Mouse (Mus musculus): Measurements from ENCODE around the gene Nudt2.
"Not testable (repeated sequence)": the region's sequence is repeated elsewhere in the genome, so short reads cannot be mapped to it uniquely, and the experiment has no call there.

Nudt2 gene

DNA sequence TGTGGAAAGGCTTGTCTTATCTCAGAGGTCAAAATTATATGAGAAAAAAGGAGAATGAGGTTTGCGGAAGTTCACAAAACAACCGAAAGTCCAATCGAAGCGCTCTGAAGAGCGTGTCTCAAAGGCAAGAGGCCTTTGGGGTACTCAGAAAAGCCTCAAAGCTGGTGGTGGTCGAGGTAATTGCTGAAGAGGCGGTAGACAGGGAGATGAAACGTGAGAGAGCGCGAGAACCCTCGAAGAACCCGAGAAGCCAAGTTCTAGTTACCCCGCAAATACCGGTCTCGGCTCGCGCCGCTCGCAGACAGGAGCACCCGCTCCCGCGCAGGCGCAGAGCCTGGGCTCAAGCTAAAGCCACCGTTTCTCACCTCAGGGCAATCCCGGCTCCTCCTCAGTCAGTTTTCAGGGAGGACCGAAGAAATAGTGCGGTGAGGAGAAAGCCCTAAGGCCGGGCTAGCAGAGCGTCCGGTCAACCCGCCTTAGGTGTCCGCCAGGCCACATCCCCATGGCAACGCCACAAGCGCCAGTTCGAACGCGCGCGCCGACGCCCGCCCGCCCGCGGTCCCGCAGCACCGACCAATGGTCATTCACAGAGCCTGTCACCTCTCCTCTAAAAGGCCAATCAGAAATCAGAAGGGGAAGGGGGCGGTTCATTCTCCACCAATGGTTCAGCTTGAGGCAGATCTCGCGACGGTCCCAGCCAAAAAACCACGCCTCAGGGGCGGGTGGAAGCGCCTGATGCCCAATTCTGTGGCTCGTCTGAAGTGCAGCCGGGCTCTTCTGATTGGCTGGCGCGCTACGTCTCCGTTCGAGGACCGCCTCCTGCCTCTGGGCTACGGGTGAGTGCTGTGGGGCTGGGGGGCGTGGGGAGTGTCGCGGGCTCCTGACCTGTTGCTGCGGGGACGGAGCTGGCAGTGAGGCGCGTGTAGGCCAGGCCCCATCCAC, at the start of gene Nudt2, which contains the start of gene Kif24:
Gene Nudt2, plus strand, starts transcription at position 807 of the 942 bp plus-strand sequence.
Gene Kif24, minus strand, starts transcription at position 543 of the 942 bp plus-strand sequence.
- peak; percentile 97 for DNase-seq (ENCODE audit: low spot score in 2 of 2)

DNA sequence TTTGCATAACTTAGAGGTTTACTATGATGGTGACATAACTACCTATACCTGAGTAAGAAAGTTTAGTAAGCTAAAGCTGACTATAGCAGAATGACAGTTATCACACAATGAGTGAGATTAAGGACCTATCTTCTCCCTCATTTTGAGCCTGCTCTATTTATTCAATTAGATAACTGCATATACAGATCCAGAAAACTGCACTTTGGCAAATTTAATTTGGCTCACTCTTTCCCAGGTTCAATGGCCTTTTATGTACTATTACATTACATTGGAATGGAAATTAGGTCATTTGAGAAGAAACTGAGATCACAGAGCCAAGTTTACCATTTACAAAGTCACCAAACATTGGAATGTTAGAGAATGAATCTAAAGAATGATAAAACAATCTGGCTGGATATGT, 48.0 kb upstream of the Nudt2 start:
- DNase-seq (ENCODE audit: low spot score in 2 of 2), result no peak

GRCm38 (mm10) chr4:41438931-41439330, 26.0 kb upstream of the Nudt2 start:
- no peak for DNase-seq (ENCODE audit: low spot score in 2 of 2)

DNA sequence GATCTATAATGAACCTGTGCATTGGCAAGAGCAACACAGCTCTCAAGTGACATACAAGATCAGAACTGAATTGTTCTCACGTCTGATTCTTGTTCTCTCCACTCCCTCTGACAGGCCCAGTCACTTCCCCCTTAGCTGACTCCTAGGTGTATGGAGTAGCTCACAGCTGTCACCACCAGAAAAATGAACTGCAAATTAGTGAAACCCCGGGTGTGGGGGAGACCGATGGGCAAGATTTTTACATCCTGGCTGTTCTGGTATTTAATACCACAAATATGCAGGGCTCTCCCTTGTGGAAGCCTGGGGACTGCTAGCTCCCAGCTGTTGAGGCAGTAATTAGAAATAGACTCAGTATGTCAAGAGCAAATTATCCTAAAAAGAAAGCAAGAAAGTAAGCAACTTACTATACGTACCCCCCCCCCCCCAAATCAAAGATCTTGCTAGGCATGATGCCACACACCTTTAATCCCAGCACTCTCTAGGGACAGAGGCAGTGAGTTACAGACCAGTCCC, 22.1 kb upstream of the Nudt2 start:
- DNase-seq (ENCODE audit: low spot score in 2 of 2), result no peak

- DNase-seq (ENCODE audit: low spot score in 2 of 2), result no peak
Measured at GRCm38 (mm10) chr4:41447595-41447994, 17.4 kb upstream of the Nudt2 start.

- DNase-seq (ENCODE audit: low spot score in 2 of 2), result no peak
Measured at GRCm38 (mm10) chr4:41460690-41461089, 4.3 kb upstream of the Nudt2 start.

- DNase-seq (ENCODE audit: low spot score in 2 of 2), result not testable (repeated sequence)
Measured at GRCm38 (mm10) chr4:41463051-41463738, 1.8 kb upstream of the Nudt2 start.

DNA sequence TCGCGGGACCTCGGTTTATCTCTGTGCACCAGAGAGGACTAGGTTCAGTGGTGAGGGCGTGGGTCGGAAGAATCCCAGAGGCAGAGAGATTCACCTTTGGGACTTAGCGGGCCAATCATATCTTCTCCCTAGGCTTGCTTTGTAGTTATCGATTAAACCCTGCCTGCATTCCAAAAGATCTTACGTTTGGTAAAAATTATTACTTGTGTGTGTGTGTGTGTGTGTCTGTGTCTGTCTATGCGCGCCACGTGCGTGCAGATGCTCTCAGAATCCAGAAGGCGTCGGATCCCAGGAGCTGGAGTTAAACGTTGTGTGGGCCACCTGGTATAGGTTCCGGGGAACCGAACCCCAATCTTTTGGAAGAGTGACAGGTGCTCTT, 325 bp downstream of the Nudt2 start:
- DNase-seq (ENCODE audit: low spot score in 2 of 2), result no peak

DNA sequence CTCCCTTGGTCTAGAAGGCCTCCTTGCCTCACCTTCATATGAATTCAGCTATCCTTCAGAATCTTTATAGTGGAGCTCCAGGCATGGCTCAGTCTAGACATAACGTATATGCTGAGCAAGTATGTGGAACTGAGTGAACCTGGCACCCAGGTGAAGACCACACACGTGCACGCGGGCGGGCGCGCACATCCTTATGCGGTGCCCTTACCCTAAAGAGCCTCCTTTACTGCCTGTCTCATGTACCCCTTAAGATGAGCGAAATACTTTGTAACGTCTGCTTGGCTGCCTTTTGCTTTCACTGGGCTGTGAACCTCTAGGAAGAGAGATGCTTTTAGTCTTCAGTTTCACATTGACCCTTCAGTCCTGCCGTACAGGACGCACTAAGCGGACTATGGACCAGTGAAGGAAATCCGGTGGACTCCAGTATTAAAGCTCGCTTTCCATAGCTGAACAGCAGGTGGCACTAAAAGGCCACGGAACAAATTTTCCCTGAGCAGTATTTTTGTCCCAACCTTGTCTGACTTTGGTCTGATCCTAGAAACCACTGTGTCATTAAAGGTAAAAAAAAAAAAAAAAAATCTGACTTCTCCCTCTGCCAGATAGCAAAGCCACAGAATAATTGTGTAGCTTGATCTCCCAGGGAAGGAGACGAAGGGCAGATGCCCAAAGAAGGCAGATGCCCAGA, 3.6 kb downstream of the Nudt2 start:
- no peak for DNase-seq (ENCODE audit: low spot score in 2 of 2)

GRCm38 (mm10) chr4:41469199-41469598, 4.2 kb downstream of the Nudt2 start:
- no peak for DNase-seq (ENCODE audit: low spot score in 2 of 2)

GRCm38 (mm10) chr4:41470051-41470683, 5.2 kb downstream of the Nudt2 start:
- DNase-seq (ENCODE audit: low spot score in 2 of 2), result no peak

DNA sequence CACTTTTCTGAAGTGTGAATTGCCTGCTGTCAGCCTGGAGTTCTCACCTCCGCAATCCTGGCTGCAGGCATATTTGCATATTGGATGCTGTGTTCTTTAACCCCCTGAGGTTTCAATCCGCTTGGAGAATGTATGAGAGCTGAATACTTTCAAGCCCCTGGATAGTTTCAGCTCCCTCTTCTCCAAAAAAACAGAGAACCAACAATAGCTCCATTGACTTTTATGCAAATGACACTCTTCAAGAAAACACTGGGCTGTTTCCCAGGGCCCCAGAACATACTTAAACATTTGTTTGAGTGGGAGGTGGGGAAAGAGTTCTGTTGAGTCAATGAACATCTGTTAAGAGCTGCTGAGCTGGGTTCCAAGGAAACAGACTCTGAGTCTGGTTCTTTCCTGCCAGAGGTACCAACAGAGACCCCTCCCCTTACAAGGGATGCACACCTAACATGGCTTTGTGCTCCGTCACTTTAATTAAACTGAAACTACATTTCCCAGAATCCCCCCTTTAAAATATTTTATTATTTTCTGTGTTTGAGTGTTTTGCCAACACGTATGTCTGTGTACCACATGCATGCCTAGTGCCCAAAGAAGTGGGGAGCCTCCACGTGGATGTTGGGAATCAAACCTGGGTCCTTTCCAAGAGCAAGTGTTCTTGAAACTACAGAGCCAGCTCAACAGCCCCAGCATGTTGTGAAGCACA, 5.9 kb downstream of the Nudt2 start:
- DNase-seq (ENCODE audit: low spot score in 2 of 2), result no peak

DNA sequence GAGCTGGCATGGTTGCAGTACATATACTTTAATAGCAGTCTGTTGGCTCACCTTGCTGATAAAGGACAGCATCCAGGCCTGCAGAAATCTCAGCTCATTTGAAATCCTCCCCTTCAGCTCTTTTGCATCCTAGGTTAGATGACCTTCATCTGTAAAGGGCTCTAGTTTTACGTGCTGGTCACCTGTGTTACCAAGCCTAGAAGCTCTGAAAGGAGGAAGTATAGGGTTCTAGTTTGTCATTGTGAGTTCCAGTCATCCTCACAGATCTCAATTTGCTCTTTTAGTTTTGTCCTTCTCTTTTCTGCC, 6.4 kb downstream of the Nudt2 start:
- no peak for DNase-seq (ENCODE audit: low spot score in 2 of 2)

GRCm38 (mm10) chr4:41477648-41478160, 12.8 kb downstream of the Nudt2 start:
- DNase-seq (ENCODE audit: low spot score in 2 of 2), result no peak

GRCm38 (mm10) chr4:41478751-41479455, 14.0 kb downstream of the Nudt2 start:
- DNase-seq (ENCODE audit: low spot score in 2 of 2), result no peak

DNA sequence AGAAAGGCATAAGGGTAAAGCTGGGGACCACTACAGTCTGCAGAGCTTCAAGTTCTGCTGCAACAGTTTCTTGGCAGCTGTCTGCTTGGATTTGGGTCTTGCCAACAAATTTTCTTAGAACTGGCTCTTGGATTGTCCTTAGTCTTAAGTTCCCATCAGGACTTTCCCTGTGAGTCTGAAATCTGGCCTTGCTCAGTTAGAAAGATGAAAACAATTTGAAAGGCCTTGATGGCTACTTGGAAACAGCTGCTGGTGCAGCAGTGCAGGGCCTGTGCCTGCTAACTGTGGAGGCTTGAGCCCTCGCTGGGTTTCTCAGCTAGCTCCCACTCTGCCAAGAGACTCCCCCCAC, 14.5 kb downstream of the Nudt2 start:
- DNase-seq (ENCODE audit: low spot score in 2 of 2), result peak in 1 of 2 experiments; percentile 45

DNA sequence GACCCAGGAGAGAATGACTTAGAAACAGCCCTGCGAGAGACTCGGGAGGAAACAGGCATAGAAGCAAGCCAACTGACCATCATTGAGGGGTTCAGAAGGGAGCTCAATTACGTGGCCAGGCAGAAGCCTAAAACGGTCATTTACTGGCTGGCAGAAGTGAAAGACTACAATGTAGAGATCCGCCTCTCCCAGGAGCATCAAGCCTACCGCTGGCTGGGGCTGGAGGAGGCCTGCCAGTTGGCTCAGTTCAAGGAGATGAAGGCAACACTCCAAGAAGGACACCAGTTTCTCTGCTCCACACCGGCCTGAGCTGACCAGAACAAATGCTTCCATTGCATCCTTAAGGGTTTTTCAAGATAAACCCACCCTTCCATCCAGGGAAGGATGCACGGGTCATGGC, 15.3 kb downstream of the Nudt2 start:
- peak in 1 of 2 experiments; percentile 75 for DNase-seq (ENCODE audit: low spot score in 2 of 2)

DNA sequence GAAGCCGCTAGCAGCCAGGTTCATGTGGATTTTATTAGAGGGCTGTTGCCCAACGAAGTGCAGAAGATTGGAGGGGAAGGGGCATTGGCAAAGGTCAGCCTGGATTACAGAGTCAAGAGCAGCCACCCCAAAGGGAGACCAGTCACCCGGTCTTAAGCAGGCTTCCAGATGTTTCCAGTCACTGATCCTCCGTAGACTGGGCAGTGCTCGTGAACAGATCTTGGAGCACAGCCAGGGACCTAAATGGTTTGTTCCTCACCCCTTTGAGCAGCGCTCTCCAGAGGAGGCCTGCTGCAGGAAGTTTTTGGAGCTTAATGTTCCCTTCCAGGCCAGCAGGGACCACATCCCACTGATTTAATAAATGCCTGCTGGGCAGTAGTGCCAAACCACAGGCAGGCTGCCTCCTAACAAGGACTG, 16.7 kb downstream of the Nudt2 start:
- peak; percentile 69 for DNase-seq (ENCODE audit: low spot score in 2 of 2)

DNA sequence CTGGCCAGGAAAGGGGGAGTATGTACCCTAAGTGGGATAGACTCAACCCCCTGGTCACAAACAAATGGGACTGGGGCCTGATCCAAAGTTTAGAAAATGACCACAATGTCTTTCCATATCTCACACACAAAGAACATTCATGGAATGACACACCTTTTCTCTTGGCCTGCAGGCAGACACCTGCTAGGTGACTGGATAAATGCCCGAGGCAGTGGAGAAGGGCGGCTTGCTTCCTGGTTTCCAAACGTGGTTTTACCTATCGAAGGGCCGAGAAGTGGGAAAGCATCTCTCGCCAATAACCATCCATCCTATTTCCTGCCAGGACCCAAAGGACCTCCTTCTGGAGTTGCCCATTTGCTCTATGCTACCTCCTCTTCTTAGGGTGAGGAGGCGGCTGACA, 28.0 kb downstream of the Nudt2 start:
- no peak for DNase-seq (ENCODE audit: low spot score in 2 of 2)

GRCm38 (mm10) chr4:41493464-41494116, 28.6 kb downstream of the Nudt2 start:
- no peak for DNase-seq (ENCODE audit: low spot score in 2 of 2)
